Mouse (Mus musculus) heart, adult 9 months (tissue): Measurements from ENCODE around the gene Pdxp.

Experiments used
- DNase-seq, 2 experiments: peaks; one replicate each; pipeline ENCODE4 v3.0.0; 2022; ENCODE audit warnings: low spot score in 2 of 2

Pdxp gene

DNA sequence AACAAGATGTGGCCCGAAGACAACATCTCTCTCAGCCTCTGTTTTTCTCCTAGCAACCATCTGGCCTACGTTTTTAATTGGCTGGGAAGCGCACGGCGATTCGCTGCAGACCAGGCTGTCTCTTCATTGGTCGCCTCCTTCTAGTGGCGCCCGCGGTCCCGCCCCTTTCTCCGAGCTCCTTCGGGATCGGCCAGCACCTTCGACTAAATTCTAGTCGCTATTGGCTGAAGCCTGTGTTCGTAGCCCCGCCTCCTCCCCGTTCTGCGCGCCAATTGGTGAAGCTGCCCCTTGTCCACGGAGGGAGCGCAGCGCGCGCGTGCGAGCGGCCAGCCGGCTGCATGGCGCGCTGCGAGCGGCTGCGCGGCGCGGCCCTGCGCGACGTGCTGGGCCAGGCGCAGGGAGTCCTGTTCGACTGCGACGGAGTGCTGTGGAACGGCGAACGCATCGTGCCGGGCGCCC, at the start of gene Pdxp:
TSS of gene Pdxp (plus strand) at position 288 of the 459 bp plus-strand sequence.
- peak; percentile 89 for DNase-seq

DNA sequence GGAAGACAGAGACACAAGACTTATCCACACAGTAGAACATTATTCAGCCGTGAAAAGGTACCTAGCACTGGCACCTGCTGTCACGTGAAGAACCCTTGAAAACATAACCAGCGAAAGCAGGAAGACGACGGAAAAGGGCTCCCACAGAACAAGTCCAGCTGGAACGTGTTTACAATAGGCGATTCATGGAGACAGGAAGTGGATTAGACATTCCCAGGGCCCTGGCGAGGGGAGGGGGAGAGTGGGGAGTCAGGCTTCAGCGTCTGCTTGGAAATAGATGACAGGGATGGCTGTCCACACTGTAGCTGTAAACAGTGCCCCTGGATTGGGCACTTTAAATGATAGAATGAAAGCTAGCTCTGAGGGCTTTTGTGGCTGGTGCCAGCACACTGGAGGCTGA, 45.3 kb upstream of the Pdxp start:
- DNase-seq, result peak; percentile 54 to 66

DNA sequence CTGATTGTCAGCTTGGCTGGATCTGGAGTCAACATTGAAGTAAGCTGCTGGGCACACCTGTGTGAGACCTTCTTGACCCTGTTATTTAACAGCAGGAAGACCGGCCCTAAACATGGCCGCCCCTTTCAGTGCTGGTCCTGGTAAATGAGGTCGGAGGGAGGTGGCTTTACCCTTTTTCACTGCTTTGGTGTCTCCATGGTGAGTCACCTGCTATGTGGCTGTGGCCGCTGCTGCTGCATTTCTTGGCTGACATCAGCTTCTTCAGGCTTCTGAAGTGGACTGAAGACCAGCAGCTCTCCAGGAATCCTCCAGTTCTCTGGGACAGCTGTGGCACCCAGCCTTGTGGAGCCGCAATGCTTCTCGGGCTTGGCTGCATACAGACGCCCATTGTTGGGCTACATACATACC, 44.9 kb upstream of the Pdxp start:
- no peak for DNase-seq

DNA sequence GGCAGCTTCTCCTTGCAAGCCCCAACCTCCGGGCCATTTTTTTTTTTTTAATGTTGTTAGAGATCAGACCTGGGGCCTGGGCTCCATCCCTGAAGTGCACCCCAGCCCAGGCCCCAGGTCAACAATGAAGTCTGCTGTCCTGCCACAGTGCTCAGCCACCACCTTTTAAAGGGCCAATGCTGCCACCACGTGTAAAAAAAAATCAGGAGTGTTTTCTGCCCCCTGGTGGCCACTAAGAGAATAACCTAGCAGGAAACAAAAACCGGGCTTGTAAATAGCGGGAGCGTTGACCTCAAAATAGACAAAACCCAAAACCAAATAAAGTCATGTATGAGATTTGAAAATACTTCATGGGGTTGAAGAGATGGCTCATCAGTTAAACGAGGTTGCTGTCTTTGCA, 43.9 kb upstream of the Pdxp start:
- DNase-seq, result peak in 1 of 2 experiments; percentile 50

DNA sequence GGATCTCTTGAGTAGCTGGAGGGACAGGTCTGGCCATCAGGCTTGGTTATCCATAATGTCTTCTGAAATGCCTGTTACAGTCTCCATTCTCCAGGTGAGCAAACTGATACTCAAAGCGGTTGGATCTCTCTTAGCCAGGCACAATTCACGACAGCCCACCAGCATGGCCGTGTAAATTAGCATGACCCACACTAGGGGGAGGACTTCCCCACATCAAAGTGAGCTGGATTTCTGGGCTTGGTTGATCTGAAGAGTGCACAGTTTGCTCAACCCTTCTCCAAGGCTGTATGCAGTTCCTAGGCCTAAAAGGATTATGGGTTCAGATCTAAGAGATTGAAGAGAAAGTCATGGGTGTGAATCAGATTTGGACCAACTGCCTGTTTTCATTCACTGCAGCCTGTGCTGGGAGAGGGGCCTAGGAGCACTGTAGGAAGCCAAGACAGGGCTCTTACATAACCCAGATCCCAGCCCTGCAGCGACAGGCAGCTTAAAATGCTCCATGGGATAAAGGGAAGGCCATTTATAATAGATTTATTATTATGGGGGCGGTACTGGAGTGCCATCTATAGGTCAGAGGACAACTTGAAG, 41.6 kb upstream of the Pdxp start:
- no peak for DNase-seq

DNA sequence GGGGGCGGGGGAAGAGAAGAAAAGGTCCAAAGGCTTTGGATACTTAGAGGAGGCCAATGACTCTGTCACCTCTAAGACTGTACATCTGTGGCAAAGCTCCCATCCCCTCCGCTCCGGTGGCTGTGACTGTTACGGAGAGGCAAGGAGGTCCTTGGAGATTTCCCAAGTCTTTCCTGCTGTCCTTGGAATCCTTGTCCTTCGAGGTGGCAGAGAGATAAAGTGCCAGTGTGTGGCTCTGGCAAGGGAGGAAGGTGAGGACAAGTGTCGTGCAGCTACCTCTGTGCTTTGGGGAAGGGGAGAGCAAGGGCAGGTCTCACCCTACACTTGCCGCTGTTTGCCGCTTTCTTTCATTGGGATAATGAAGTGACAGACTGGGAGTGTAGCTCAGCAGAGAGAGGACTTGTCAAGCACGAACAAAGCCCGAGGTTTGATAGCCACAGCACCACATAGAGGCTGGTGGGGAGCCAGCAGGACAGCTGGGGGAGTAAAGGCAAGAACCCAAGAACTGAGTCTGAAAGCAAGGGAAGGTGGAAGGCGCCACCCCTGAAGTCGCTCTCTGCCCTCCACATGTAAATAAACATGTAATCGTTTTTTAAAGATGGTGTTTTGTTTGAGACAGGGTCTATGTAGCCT, 39.8 kb upstream of the Pdxp start:
- DNase-seq, result no peak

DNA sequence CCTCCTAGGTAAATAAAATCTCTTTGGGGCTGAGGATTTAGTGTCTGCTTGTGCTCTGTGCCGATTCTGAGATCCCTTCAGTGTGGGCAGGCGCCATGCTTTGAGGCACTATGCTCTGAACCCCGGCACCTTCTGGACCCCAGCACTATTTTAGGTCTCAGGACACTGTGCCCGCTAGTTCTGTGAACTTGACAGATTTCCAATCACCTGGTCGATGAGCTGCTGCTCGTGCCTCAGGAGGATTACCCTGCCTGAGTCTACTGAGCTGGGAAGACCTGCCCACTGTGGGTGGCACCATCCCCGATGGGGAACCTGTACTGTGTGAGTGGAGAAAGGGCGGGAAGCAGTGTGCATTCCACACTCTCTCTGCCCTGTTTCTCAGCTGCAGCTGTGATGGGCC, 38.7 kb upstream of the Pdxp start:
- no peak for DNase-seq

DNA sequence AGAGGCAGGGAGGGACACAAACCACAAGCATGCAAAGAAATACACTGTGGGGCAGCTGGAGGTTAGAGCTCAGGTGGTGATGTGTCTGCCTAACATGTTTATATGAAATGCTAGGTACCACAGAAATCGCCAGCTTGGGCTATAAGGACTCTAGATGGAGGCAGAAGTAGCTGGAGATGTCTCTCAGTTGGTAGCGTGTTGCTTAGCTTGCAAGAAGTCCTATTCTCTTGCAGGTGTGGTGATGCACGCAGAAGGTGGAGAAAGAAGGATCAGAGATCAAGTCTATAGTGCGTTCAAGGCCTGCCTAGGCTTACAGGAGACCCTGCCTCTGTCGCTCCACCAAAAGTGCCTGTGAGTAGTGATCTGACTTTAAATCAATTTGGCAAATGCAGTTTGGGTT, 38.2 kb upstream of the Pdxp start:
- DNase-seq, result no peak

DNA sequence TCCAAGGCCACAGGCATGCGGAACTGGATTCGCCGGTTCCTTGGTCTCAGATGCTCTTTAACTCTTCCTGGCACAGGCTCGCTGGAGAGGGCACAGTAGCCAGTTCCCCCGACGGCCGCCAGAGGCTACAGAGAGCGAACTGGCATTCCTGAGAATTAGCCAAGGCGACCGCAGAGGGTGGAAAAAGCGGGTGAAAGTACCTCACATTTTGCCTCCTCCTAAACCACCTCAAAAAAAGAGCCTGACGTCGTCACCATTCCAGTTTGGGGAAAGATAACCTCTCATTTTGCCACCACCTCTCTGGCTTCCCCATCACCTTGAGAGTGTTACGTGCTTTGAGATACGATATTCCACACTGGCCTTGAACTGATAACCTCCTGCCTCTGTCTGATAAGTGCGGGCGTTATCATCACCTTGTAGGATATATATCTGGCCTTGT, 37.4 kb upstream of the Pdxp start:
- peak; percentile 59 to 74 for DNase-seq

DNA sequence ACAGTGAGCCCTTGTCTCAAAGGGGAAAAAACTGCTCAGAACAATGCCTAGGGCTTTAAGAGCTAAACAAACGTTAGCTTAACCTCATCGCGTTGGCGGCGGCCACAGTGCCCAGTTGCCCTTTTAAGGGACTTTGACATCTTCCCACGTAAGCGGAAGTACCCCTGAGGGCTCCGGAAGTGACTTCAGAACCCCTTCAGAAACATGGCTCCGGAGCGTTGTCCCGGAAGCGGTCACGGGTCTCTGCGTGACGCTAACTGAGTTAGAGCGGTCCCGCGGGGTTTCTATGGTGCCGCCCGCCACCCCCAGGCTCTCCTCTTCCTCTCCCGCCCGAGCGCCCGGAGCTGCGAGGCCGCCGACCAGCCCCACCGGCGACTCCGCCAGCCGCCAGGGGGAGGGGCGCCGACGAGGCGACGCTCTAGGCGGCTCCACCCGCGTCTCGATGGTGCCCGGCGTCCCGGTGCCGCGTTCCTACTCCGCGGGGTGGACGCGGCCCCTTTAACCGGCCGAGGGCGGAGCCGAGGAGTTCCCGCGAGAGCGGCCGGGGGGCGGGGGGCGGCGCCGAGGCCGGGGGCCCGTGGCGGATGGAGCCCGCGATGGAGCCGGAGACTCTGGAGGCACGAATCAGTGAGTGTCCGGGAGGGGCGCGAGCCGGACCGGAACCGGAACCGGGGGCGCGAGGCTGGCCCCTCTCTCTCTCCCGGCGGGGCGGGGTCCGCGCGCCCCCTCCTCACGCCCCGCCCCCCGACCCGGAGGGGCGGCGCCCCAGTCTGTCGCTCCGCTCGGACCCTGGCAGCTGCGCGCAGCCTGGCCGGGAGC, 36.5 kb upstream of the Pdxp start, which contains the start of gene Gga1:
TSS of gene Gga1 (plus strand) at position 200 of the 819 bp plus-strand sequence.
- DNase-seq, result peak; percentile 94 to 96

DNA sequence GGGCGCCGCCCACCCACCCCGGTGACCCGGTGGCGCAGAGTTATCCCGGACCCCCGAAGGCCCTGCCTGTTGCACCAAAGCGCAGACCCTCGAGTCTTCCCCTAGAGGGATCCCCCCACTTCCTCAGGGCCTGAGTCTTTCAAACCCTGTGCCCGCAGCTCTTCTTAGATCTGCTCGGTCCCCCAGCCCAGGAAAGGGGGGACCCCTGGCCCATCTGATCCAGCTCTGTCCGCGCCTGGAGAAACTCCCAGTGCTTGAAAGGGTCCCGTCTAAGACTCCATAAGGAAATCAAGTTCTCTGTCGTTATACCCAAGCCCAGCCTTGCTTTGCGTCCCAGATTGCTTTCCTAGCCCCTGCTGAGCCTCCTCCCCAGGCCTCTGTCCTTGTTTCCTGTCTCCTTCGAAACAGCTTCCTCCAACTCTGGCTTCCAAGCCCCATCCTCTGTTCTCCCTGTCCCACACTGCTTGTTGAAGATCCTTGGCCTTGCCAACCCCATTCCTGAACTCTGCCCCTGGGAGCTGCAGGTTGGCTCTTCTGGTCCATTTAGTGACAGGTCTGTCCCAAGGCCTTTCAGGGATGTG, 35.8 kb upstream of the Pdxp start:
- peak; percentile 37 to 56 for DNase-seq

DNA sequence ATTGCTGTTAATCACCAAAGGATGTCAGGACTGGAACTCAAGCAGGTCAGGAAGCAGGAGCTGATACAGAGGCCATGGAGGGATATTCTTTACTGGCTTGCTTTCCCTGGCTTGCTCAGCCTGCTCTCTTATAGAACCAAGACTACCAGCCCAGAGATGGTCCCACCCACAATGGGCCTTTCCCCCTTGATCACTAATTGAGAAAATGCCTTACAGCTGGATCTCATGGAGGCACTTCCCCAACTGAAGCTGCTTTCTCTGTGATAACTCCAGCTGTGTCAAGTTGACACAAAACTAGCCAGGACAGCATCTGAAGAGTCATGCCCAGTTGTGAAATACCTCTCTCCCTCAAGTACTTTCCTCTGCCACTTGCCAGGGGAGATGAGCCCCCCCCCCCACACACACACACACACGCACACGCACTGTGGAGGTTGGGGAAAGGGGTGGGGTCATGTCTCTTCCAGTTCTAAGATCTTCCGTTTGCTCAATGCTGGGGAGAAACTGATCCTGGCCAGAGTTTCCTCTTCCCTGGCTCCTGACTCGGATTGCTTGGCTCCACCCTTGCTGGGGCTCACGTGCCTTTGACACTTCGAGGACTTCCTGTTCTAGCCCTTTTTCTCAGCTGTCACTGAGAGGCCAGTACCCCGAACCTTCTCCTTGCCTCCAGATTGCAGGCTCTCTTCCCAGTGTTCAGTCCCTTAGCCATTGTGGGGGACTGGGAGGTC, 34.8 kb upstream of the Pdxp start:
- DNase-seq, result peak in 1 of 2 experiments; percentile 53

DNA sequence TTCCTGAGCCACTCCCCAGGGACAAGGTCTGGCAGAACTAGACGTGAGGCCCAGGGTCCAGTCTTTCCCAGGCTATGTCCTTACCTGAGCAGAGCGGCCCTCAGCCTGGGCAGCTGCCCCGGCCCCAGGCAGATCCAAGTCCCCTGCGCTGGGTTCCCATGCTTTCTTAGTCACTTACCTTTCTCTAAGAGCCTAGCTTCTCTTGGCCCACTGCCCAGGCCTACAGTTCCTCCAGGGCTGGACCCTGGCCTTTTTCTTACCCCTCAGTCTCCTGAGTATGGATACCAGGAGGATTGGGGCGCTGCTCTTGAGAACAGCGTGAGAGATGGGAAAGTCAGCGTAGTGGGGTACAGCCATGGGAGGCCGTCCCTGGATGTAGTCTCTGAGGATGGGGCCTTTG, 33.3 kb upstream of the Pdxp start:
- no peak for DNase-seq

DNA sequence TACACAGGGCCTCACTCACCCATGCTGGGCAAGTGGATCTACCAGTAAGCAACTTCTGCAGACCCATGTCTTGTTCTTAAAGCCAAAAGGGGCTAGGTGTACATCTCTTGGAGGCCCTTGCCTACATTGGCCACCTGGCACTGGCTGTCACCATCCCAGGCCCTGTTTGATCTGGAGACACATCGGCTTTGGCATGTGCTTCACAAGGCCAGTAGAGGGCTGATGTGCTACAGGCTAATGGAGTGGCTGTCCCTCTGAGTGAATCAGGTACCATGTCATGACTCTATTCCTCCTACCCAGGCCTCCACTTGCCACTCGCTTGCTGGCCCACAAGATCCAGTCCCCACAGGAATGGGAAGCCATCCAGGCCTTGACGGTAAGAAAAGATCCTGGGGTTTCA, 31.9 kb upstream of the Pdxp start:
- DNase-seq, result no peak

DNA sequence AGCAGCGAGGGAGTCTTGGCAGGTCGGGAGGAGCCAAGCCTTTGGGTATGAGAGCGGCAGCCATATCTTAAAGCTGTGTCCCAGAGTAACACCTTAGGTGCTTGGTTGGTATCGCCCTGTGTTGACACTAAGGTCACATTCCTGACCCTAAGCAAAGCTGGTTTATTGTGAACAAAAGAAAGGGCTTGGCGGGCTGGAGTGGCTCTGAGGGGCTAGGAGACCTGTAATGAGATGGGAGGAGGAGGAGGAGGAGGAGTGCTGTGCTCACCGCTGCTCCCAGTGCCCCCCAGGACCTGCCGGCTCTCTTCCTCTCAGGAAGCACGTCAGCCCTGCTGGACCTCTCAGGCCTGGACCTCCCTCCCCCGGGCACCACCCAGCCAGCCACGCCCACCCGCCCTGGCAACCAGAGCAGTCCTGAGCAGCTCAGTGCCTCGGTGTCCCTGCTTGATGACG, 24.3 kb upstream of the Pdxp start:
- no peak for DNase-seq

DNA sequence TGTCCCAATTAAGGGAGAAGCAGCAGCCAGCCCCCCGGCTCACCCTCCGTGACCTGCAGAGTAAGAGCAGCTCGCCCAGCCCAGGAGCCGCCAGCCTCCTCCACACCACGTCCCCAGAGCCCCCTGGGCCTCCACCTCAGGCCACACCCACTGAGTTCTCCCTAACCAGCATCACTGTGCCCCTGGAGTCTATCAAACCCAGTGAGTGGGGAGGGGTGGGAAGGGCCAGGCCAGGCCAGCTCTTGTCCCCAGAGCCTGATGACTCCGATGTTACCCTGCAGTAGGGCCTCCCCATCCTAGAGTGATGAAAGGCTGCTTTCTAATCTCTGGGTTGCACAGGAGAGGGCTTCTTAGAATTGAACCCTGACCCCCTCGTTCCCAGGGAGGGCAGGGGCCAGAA, 21.3 kb upstream of the Pdxp start:
- no peak for DNase-seq

DNA sequence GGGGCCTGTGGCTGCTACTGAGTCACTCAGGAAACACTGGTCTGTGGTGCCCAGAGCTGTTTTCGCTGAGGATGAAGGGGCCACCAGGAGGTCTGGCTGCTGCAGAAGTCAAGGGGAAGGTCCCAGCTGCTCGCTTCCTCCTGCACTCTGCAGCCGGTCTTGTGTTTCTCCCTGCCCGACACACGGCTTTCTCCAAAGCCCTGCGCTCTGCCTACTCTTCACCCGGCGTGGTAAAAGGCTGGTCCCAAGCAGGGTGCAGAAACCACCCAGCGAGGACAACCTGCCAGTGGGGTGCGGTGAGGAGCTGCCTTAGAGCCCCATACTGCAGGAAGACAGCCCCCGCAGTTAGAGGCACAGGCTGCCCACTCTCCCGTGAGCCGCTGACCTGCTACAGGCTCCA, 19.0 kb upstream of the Pdxp start:
- DNase-seq, result no peak

DNA sequence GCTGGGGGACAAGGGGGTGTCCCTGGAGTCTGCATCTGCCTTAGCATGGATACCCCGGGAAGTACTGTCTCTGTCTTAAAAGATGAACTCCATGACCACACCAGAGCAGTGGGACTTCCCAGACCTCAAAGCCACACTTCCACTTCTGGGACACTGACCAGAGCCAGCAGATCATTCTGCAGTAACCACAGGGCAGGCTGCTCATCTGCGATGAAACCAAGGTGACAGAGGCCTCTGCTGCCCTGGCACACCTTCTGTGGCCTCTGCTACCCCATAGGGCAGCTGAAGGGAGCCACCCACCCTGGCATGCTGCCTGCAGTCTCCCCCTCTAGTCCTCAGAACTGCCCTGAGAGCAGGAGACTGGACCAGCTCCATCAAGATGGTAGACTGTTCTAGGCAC, 18.0 kb upstream of the Pdxp start:
- no peak for DNase-seq

DNA sequence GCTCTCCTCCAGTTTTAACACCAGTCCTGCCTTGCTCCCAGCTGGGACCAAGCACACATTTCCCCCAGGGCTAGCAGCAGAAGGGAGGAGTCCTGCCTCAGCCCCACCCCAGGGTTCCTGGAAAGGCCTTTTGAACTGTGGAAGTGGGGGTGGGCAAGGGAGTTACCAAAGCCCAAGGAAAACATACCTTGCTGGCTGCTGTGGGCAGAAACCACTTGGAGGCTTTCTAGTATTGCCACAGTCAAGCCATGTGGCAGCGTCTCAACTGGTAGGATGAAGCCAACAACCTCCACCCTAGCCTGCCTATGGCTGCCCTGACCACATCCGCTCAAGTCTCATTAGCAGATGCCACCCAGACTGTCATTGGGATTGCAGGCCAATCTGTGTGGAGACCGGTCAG, 17.6 kb upstream of the Pdxp start:
- no peak for DNase-seq

DNA sequence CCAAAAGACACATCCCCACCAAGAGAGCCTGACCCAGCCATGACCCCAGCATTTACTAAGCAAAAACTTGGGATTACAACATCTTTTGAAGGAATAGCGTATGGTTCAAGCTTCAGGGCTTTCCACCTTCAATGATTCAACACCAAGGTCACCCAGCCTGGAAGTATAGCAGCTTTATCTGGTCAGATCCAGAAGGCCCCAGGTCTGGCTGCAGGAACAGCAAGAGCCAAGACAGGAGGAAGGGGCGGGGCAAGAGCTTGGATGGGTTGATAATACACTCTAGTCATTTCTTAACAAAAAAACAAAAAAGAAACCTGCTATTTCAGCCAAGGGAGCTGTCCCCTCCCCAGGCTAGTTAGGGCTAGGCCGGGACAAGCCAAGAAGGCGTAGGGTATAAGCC, 16.2 kb upstream of the Pdxp start:
- DNase-seq, result no peak

DNA sequence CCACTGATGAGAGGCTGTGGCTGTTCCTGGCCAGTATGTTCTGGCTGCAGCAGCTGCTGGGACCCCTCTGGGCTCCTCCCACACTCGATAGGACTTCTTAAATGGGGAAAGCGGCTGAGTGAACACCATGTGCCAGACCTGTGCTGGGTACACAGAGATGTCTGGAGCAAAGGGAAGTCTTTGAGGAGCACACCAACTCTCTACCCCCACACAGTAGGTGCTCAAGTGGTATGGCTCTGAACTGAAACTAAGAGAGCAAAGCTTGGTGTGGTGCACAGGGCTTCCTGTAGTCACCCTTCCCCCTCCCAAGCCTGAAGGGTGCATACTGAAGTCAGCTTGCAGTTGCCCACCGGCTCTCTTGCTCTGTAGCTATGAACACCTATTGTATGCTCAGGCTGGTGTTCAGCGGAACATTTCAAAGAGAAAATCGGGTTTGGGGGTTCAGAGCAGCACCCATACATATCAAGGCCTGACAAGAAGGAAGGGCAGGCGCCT, 15.2 kb upstream of the Pdxp start:
- no peak for DNase-seq

DNA sequence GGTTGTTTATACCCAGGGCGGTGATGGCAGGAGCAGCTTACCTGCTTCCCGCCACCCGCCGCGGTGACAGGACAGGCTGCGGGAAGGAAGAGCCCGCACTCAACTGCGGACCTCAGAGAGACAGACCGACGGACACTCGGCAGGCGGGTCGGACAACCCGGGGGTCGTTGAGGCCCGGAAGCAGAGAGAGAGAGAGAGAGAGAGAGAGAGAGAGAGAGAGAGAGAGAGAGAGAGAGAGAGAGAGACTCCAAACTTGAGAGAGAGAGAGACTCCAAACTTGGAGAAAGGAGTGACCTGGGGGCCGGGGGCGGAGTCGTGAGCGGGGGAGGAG, 14.3 kb upstream of the Pdxp start, which contains the start of gene Gm49510:
TSS of gene Gm49510 (plus strand) at position 259 of the 331 bp plus-strand sequence.
- no peak for DNase-seq
